Mouse (Mus musculus) kidney, postnatal 0 days (tissue): ENCODE results near the gene Snx15. TPM values are rescaled to one million over a fixed set of nuclear protein-coding genes. Genes with fewer than 3 reads are reported as not detected.

ENCODE experiments used
- ATAC-seq: fragments of 200-750 bp; cut with Nextera tagmentation; replicated peaks from 2 replicates; pipeline ENCODE4 v1.8.0; 2017; ENCODE audit warnings: low read depth, moderate number of reproducible peaks, moderate TSS enrichment, moderate library complexity; ENCODE audit not compliant: low FRiP score
- DNase-seq: peaks from one replicate; pipeline ENCODE4 v3.0.0-alpha.2; 2016; ENCODE audit warnings: low spot score
- H3K27ac ChIP-seq: fragments of 300-500 bp; sonication (generic); 2 replicates; pipeline ENCODE4 v1.5.1; 2014; ENCODE audit warnings: mild to moderate bottlenecking
- H3K27me3 ChIP-seq: fragments of 300-500 bp; sonication (generic); 2 replicates; pipeline ENCODE4 v1.6.1; 2014; ENCODE audit warnings: low read length, mixed read lengths; ENCODE audit not compliant: insufficient read depth
- H3K36me3 ChIP-seq: fragments of 300-500 bp; sonication (generic); 2 replicates; pipeline ENCODE4 v1.6.1; 2014; ENCODE audit warnings: low read length, mixed read lengths; ENCODE audit not compliant: insufficient read depth
- H3K4me1 ChIP-seq: fragments of 300-500 bp; sonication (generic); replicated peaks from 2 replicates; pipeline ENCODE4 v1.6.1; 2014; ENCODE audit warnings: antibody characterized with exemption, low read length, mixed read lengths; ENCODE audit not compliant: insufficient read depth
- H3K4me2 ChIP-seq: fragments of 300-500 bp; sonication (generic); 2 replicates; pipeline ENCODE4 v1.6.1; 2014; ENCODE audit warnings: mild to moderate bottlenecking, low read length, moderate library complexity, mixed read lengths
- H3K4me3 ChIP-seq: fragments of 300-500 bp; sonication (generic); replicated peaks from 2 replicates; pipeline ENCODE4 v1.5.1; 2014; ENCODE audit warnings: low read depth, low read length
- H3K9ac ChIP-seq: fragments of 300-500 bp; sonication (generic); 2 replicates; pipeline ENCODE4 v1.6.1; 2014; ENCODE audit warnings: low read depth, low read length
- H3K9me3 ChIP-seq: fragments of 300-500 bp; sonication (generic); replicated peaks from 2 replicates; pipeline ENCODE4 v1.6.1; 2016; ENCODE audit warnings: low read length, inconsistent platforms, mixed read lengths
- CTCF ChIP-seq: IDR thresholded peaks from 2 replicates; pipeline ENCODE4 v1.5.1; 2016; ENCODE audit warnings: antibody characterized with exemption, low read depth, mild to moderate bottlenecking, moderate library complexity
- WGBS: fragments of 180-500 bp; shearing (Covaris S2); extraction: QIAGEN DNeasy Blood & Tissue Kit; methylation state at CpG from one replicate; pipeline ENCODE4 v1.1.7; 2014; 5-methylcytosine and 5-hydroxymethylcytosine counted together
- polyA plus RNA-seq: library from polyadenylated mRNA; unstranded; fragments of >200 nt; fragmentation: Nextera tagmentation; extraction: Ambion mirVana; gene quantifications from 2 replicates; pipeline ENCODE4 v1.2.1, GENCODE M21; 2015

Snx15 gene
- polyA plus RNA-seq, 1 experiment from 2014 or later: 26.5 TPM

DNA sequence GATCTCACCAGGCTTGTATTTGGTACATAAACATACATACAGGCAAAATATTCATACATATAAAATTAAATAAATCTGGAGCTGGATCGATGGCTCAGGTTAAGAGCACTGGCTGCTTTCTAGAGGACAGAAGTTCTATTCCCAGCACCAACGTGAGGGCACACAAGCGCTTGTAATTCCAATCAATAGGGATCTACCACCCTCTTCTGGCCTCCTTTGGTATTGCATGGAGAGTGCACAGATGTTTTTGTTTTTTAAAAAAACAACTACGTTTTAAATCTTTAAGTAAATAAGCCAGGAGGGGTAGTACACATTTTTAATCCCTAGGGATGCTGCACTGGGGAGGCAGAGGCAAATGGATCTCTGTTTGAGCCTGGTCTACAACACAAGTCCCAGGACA lies 1.8 kb downstream of the Snx15 start:
- H3K36me3 ChIP-seq: no peaks in the 10 kb centered on the region
- H3K9ac ChIP-seq: no peak overlapping the region
- no peaks in the 10 kb centered on the region for H3K9me3 ChIP-seq
- ATAC-seq (no peak), DNase-seq (peak; percentile 55)
- H3K4me2 ChIP-seq: no peak overlapping the region
- no peaks in the 10 kb centered on the region for H3K27me3 ChIP-seq
- peak; percentile 86 for TF ChIP-seq CTCF
- WGBS: 23% methylated on average over 4 of the region's 4 CpGs
- no peaks in the 10 kb centered on the region; the same call in 1 of the 2 replicates for H3K4me1 ChIP-seq
- no peak overlapping the region for H3K4me3 ChIP-seq
- no peak overlapping the region for H3K27ac ChIP-seq

DNA sequence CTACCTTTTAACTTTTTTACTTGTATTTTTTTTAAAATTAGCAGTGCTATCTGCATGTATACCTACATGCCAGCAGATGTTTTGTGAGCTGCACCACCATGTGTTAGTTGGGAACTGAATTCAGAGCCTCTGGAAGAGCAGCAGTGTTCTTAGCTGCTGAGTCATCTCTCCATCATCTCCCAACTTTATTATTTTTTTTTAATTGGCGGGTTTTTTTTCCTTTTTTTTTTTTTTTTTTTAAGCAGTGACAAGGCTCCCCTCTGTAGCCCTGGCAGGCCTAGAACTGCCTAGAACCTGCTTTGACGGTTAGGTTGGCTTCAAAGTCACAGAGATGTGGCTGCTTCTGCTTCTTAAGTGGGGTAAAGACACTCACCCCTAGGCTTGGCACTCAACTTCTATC lies 3.2 kb downstream of the Snx15 start:
- no peak for ATAC-seq
- H3K4me1 ChIP-seq: no peaks in the 10 kb centered on the region; the same call in 1 of the 2 replicates
- no peak for TF ChIP-seq CTCF
- no peak for DNase-seq
- no peak overlapping the region for H3K4me2 ChIP-seq
- H3K27ac ChIP-seq: no peak overlapping the region
- WGBS: 80% methylated on average over 2 of the region's 2 CpGs
- H3K4me3 ChIP-seq: no peak overlapping the region
- H3K9me3 ChIP-seq: no peaks in the 10 kb centered on the region
- no peaks in the 10 kb centered on the region for H3K27me3 ChIP-seq
- no peaks in the 10 kb centered on the region for H3K36me3 ChIP-seq
- no peak overlapping the region for H3K9ac ChIP-seq

DNA sequence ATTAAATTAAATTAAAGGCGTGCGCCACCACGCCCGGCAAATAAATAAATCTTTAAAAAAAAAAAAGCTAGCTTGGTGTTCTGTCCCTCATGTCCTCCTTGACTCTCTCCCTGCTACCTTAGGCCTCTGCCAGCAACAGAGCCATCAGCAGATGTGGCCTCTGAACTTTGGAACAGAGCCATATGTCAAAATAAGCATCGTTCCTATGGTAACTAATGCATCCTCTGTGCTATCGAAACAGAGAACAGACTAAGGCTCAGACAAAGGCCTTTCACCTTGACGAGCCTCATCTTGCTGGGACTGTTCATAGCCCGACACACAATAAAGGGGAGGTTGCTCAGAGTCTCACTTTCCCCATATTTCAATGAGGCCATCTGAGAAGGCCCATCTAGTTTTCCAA lies 4.8 kb downstream of the Snx15 start:
- H3K4me1 ChIP-seq: no peaks in the 10 kb centered on the region; the same call in 1 of the 2 replicates
- no peak for DNase-seq
- WGBS: 75% methylated on average over 8 of the region's 8 CpGs

DNA sequence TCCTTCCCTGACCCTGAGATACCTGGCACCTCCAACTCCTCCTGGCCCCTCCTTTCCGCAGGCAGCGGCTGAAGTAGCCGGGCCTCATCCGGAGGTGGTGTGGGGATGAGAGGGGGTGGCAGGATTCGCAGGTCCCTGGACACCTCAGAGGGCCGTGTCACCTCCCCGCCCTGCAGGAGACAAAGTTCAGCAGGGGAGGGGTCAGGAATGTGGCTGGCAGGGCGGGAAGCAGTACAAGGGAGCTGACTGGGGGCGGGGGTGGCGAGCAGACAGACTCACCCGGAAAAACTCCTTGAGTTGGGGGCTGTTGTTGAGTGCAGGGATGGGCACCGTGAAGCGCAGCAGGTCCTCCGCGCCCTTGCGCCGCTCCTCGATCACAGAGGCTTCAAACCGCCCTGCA lies 6.3 kb downstream of the Snx15 start:
- Histone ChIP-seq H3K4me3 (no peak overlapping the region), H3K27ac (no peak overlapping the region)
- 28% methylated on average over 19 of the region's 19 CpGs for WGBS

More for the DNA sequence above, 4.8 kb downstream of the Snx15 start:
- no peaks in the 10 kb centered on the region for H3K9me3 ChIP-seq
- no peaks in the 10 kb centered on the region for H3K27me3 ChIP-seq
- H3K36me3 ChIP-seq: no peaks in the 10 kb centered on the region
- no peak overlapping the region for H3K9ac ChIP-seq
- H3K4me3 ChIP-seq: no peak overlapping the region
- ATAC-seq: no peak
- H3K27ac ChIP-seq: no peak overlapping the region
- no peak for TF ChIP-seq CTCF
- no peak overlapping the region for H3K4me2 ChIP-seq

DNA sequence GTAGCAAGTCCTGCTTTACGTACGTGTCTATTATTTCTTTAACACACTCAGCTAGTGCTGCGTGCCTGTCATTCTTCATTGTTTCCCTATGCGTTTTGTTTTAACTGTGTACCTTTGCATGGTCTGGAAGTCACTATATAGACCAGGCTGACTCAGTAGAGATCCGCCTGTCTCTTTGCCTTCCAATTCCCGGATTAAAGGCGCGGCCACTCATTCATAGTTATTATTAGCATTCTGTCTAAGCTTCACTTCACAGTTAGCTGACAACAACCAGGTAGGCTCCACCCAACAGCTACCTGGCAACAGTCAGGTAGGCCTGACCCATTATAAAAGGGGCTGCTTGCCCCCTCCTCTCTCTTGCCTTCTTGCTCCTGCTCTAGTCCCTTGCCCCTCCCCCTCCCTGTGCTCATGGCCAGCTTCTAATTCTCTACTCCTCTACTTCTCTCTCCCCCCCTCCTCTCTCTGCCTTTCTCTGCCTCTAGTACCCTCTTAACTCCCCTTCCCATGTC lies 9.4 kb downstream of the Snx15 start:
- H3K4me3 ChIP-seq: peak overlapping the region; percentile 79
- 2% methylated on average over 8 of the region's 8 CpGs for WGBS
- ATAC-seq: no peak

More for the DNA sequence above, 6.3 kb downstream of the Snx15 start:
- Histone ChIP-seq H3K9me3 (no peaks in the 10 kb centered on the region), H3K4me1 (peaks cover 4% of the 10 kb centered on the region), H3K36me3 (no peaks in the 10 kb centered on the region), H3K9ac (no peak overlapping the region), H3K4me2 (no peak overlapping the region), H3K27me3 (no peaks in the 10 kb centered on the region)
- no peak for TF ChIP-seq CTCF
- no peak for DNase-seq
- no peak for ATAC-seq

DNA sequence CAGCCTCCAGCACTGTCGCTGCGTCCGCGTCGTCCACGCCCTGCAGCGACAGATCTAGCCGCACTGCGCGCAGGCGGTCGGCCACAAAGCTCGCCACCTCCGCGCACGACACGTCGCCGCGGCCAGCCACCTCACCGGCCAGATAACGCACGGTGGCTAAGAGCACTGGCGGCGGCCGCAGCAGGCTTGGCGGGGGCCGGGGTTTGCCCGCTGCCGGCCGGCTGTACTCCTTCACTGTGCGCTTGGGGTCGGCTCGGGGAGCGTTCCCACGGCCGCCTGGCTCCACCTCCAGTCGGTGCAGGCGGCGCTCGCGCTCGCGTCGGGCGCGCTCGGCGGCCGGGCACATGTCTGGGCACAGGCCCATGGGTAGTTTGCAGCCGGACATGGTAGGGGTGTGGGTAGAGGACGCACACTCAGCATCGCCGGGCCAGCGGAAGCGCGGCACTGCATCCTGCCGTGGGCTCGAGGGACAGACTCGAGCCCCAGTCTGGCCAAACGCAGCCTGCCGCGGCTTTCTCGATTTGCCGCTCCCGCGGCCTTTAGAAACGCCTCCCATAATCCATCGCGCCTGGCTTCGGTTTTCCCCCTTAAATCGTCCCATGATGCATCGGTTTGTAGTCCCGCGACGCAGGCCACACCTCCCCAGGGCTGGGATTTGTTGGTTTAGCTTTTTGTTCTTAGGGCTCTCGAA lies 10.0 kb downstream of the Snx15 start, which contains the start of gene Sac3d1:
Gene Sac3d1 (minus strand): TSS at position 665 of the 691 bp plus-strand sequence.
- H3K4me1 ChIP-seq: peaks cover 5% of the 10 kb centered on the region
- peak within 1 kb of the TSS; percentile 79 for H3K4me3 ChIP-seq
- peak; percentile 72 for ATAC-seq
- H3K4me2 ChIP-seq: peak within 1 kb of the TSS; percentile 98
- peaks cover 19% of the 10 kb centered on the region for H3K36me3 ChIP-seq
- H3K27ac ChIP-seq: peak within 1 kb of the TSS; percentile 95
- H3K27me3 ChIP-seq: no peaks in the 10 kb centered on the region
- peak within 1 kb of the TSS; percentile 81 for H3K9ac ChIP-seq
- no peaks in the 10 kb centered on the region for H3K9me3 ChIP-seq
- under 1% methylated on average over 77 of the region's 77 CpGs for WGBS
- DNase-seq: peak; percentile 97
- TF ChIP-seq CTCF: no peak; the same call in 1 of the 2 replicates

More for the DNA sequence above, 9.4 kb downstream of the Snx15 start:
- Histone ChIP-seq H3K27ac (peak overlapping the region; percentile 95), H3K9me3 (no peaks in the 10 kb centered on the region), H3K27me3 (no peaks in the 10 kb centered on the region), H3K4me2 (peak overlapping the region; percentile 98), H3K36me3 (peaks cover 17% of the 10 kb centered on the region), H3K4me1 (peaks cover 5% of the 10 kb centered on the region), H3K9ac (peak overlapping the region; percentile 38; the same call in 1 of the 2 replicates)
- no peak for DNase-seq
- no peak for TF ChIP-seq CTCF
